Mouse (Mus musculus) kidney, postnatal 14 days (tissue): ENCODE data around the gene Plin3.
A peak's percentile ranks its signal among the peaks of the same experiment; 100 is the strongest.
"Not testable (repeated sequence)": the region's sequence is repeated elsewhere in the genome, so short reads cannot be mapped to it uniquely, and the experiment has no call there.

Experiments used
- DNase-seq: peaks from one replicate; pipeline ENCODE4 v3.0.0; 2022; ENCODE audit warnings: mixed read lengths

Gene Plin3

DNA sequence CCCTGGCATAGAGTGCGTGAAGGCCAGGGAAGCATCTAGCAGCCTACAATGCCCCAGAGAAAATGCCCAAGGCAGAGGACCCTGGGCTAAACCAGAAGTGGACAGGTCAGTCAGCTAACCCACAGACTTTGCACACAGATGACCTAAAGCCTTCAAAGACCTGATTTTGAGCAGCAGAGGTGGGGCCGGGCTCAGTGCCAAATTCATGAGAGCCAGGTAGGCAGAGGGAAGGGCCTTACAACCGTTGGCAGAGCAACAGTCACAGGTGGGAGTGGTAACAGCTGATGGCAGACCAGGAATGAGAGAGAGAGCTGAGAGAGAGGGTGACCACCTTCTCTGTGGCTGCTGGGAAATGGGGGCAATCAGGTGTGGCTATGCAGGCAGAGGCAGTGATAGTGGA, 20.0 kb downstream of the Plin3 start:
- DNase-seq: peak; percentile 68

GRCm38 (mm10) chr17:56271609-56272253, 20.9 kb downstream of the Plin3 start:
- no peak for DNase-seq

GRCm38 (mm10) chr17:56269741-56270140, 22.9 kb downstream of the Plin3 start:
- DNase-seq: no peak

DNA sequence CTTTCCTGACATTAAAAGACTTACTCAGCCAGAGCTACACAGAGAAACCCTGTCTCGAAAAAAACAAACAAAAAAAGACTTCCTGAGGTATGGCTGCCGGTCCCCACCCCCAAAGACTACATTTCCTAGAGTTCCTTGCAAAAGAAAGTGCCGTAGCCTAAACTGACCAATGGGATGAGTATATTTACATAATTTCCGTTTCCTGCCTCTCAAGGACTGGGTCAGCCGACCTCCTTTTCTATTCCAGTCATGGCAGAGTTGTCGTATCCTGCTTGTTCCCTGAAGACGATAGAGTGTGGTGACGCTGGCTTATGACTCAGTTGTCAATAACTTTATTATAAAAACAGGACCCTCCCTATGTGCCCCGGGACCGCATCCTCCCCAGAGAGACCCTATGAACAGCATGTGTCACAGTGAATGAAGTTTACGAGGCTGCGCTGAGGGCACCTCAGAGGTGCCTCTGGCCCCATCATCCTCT, 23.5 kb downstream of the Plin3 start:
- peak; percentile 83 for DNase-seq

GRCm38 (mm10) chr17:56266271-56266670, 26.4 kb downstream of the Plin3 start:
- no peak for DNase-seq

DNA sequence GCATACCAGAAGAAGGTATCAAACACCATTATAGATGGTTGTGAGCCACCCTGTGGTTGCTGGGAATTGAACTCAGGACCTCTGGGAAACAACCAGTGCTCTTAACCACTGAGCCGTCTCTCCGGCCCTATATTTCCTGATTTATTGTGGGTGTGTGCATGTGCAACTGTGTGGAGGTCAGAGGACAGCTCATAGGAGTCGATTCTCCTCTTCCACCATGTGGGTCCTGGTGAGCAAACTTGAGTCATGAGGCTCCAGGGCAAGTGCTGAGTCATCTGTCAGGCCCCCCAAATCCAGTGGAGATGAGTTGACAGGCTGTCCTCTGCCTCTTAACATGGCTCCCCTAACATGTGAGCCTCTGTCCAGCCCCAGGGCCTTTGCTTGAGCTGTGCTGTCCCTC, 26.8 kb downstream of the Plin3 start:
- DNase-seq: no peak

DNA sequence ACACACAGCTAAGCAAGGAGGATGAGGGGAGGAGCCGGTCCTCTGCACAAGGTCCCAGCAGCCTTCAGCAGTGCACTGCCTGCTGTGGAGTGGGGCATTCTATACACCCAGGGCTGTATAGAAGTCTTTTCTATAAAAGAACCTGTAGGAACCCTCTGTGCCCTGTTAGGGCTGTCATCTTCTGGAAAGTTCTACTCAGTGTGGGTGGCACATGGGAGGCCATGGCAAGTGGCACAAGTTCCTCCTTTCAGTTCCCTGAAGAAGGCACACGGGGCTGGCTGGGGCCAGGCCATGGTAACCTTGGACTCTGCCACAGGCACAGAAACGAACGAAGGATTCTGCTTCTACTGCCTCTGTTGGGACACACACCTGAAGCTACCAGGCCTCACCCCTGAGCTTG, 27.7 kb downstream of the Plin3 start:
- DNase-seq: no peak

DNA sequence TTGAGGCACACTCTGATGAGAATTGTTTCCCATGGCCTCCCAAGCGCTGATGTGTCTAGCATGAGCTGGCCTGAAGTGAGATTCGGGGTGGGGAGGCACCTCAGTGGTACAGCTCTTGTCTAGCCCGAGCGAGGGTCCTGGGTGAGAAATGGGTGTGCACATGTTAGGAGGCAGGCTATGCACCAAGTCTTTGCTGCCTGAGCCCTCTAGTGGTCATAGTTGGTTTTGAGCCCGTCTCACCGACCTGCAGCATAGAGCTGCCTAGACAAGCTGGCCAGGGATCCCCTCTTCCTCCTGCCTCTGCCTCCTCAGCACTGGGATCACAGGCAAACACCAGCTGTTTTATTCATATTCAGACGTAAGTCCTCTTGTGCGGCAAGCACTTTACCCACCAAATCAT, 28.7 kb downstream of the Plin3 start:
- peak; percentile 86 for DNase-seq

- DNase-seq: no peak
Observed at GRCm38 (mm10) chr17:56262645-56263094, 30.0 kb downstream of the Plin3 start.

GRCm38 (mm10) chr17:56261166-56261565, 31.5 kb downstream of the Plin3 start:
- peak; percentile 57 for DNase-seq

DNA sequence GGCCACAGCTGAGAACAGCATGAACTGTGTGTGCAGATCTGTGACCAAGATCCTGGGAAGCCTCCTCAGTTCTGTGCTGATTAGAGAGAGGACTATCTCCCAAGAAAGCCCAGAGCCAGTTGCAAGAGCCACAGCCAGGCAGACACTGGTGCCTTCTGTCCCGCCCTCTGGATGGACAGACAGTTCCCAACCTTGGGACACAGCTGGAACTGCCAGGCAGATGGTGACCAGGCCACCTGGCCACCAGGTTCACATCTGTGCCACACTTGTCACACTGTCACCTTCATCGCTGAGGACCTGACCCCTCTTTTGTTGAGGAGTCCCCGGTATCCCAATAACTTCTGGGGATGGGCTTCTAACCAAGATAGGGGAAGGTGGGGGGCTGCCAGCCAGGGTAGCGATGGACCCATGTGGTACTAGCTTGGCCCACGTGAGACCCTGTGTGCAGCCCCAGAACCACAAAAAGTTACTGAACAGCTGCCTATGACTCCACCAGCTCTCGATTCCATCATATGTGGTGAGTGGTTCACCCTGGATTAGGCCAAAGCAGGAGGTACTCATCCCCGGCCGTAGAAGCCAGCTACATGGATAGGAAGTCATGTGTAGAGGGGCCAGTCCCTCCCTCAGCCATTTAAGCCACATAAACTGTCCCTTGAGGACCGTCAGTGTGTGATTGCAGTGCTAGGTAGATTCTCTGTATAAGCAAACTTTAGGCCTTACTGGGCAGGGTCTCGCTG, 33.2 kb downstream of the Plin3 start:
- DNase-seq: no peak

DNA sequence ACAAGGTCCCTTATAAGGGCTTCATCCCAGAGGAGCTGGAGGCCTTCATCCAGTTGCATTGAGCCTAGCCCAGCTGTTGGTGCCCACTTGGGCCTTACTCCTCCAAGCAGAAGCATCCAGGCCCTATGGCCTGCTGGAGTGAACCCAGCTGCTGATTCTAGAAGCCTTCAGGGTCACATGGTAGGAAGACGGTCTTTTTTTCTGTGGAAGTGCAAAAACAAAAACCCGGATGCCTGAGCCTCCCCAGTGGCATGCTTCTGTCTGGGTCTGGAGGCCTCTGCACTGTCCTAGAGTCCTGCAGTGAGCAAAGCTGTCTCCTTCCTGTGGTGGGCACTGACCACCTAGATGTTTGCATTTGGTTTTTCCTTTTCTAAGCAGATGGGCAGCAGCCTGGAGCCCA, 33.9 kb downstream of the Plin3 start:
- not testable (repeated sequence) for DNase-seq

GRCm38 (mm10) chr17:56258269-56258668, 34.4 kb downstream of the Plin3 start:
- DNase-seq: not testable (repeated sequence)

GRCm38 (mm10) chr17:56257181-56257894, 35.3 kb downstream of the Plin3 start:
- peak; percentile 63 for DNase-seq

DNA sequence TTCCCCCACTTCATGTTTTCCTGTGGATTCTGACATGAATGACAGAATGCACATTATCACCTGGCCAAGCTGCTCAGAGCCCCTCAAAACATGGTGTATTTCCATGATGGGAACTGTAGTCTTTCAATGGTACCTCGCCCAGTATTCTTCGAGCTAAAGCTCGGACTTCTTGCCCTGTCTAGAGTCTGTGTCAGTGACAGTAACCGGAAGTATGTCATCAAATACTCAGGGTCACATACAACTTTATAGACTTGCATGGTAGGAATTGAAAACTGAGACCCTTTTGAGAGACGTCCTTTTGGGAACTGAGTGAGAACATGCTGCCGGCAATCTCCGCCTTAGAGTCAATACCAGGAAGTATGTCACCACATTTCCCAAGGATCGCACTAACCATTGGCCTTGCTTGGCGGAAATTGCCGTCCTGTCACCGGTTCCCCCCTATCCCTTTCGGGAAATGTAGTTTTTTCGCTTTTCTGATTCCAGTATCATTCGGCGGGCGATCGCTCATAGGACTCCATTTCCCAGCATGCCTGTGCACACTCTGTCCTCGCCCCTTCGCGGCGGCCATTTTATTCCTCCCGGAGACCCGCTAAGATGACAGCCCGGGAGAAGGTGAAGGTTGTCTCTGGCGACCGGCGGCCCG, 36.3 kb downstream of the Plin3 start, which contains the start of gene Fem1a:
Gene Fem1a (plus strand): TSS at position 572 of the 643 bp plus-strand sequence.
- peak; percentile 96 for DNase-seq

- DNase-seq: peak; percentile 99
Observed at GRCm38 (mm10) chr17:56255863-56256238, 36.8 kb downstream of the Plin3 start.

- DNase-seq: peak; percentile 47
Observed at GRCm38 (mm10) chr17:56255429-56255828, 37.2 kb downstream of the Plin3 start.

GRCm38 (mm10) chr17:56254695-56255094, 38.0 kb downstream of the Plin3 start:
- no peak for DNase-seq

- peak; percentile 79 for DNase-seq
Observed at GRCm38 (mm10) chr17:56251136-56251829, 41.4 kb downstream of the Plin3 start.

- no peak for DNase-seq
Observed at GRCm38 (mm10) chr17:56245608-56246007, 47.1 kb downstream of the Plin3 start.

- DNase-seq: peak; percentile 92
Observed at GRCm38 (mm10) chr17:56241541-56242401, 50.9 kb downstream of the Plin3 start.
